In genomic region chr16:31354341-31355329, GRCm38 (mm10) we compare ENCODE assay signal across 8 mouse cellular contexts. TPM values are rescaled to one million over a fixed set of nuclear protein-coding genes. Genes with fewer than 3 reads are reported as not detected.
A peak's percentile ranks its signal among the peaks of the same experiment; 100 is the strongest.
DNase-seq lines count a peak whose midpoint lies in the region; ATAC-seq and TF ChIP-seq lines count a peak whose summit lies in the region.

No protein-coding gene starts in this region.

- 34% methylated on average over 17 of the region's 17 CpGs for WGBS in forebrain, embryonic 15.5 days

- no peaks in the 10 kb centered on the region for H3K36me3 ChIP-seq in G1E (replicated peaks)
- no peaks in the 10 kb centered on the region for H3K36me3 ChIP-seq in forebrain, embryonic 15.5 days

- H3K9ac ChIP-seq in forebrain, embryonic 15.5 days (replicated peaks): no peak overlapping the region

- peak; percentile 22; the same call in 1 of the 2 replicates for ATAC-seq in G1E (ENCODE audit: extremely low read depth, insufficient number of reproducible peaks, low FRiP score, poor library complexity, severe bottlenecking)
- ATAC-seq in cerebellum, adult (ENCODE audit: insufficient number of reproducible peaks, low FRiP score, low TSS enrichment): peak; percentile 74
- peak; percentile 66 for ATAC-seq in forebrain, embryonic 15.5 days (replicated peaks)

- TF ChIP-seq CTCF in G1E (IDR thresholded peaks at IDR 0.05; ENCODE audit: low read depth, low read length): peak; percentile 79

- no peaks in the 10 kb centered on the region for H3K9me3 ChIP-seq in G1E (replicated peaks)
- H3K9me3 ChIP-seq in forebrain, embryonic 15.5 days: no peaks in the 10 kb centered on the region

- DNase-seq in G1E (ENCODE audit: low spot score): peak; percentile 30
- DNase-seq in heart, postnatal 4 days: peak; percentile 78
- DNase-seq in layer of hippocampus, postnatal 10 days (ENCODE audit: low spot score in 2 of 2): peak; percentile 78 to 80
- DNase-seq in lung, postnatal 10 days: peak; percentile 73
- peak; percentile 89 for DNase-seq in retina, embryonic 14.5 days (ENCODE audit: low spot score)
- DNase-seq in thymus, postnatal 36 days: peak; percentile 56 to 65

- peaks cover 11% of the 10 kb centered on the region for H3K27me3 ChIP-seq in G1E (ENCODE audit: insufficient read depth, low read length)
- peaks cover 3% of the 10 kb centered on the region; the same call in 1 of the 2 replicates for H3K27me3 ChIP-seq in forebrain, embryonic 15.5 days

- H3K4me1 ChIP-seq in G1E (ENCODE audit: insufficient read depth, low read depth, low read length): no peaks in the 10 kb centered on the region
- H3K4me1 ChIP-seq in forebrain, embryonic 15.5 days: no peaks in the 10 kb centered on the region

- no peak overlapping the region for H3K4me2 ChIP-seq in forebrain, embryonic 15.5 days (replicated peaks)

- H3K27ac ChIP-seq in forebrain, embryonic 15.5 days (replicated peaks): no peak overlapping the region

- no peak overlapping the region for H3K4me3 ChIP-seq in G1E (ENCODE audit: low read depth, low read length)
- H3K4me3 ChIP-seq in forebrain, embryonic 15.5 days: no peak overlapping the region

RNA-seq across cellular contexts. Expression of gene Apod, which starts 40.0 kb away (rescaled TPM):
- not detected in 2 replicates for total RNA-seq in G1E (2014; fragmentation: Nextera tagmentation)
- total RNA-seq in G1E (2017): not detected in 2 replicates
- not detected in 2 replicates for polyA plus RNA-seq in G1E (2012)
- 56.2 and 60.7 TPM in 2 replicates for polyA plus RNA-seq in forebrain, embryonic 15.5 days (2015; fragmentation: Nextera tagmentation; extraction: Ambion mirVana)
- total RNA-seq in heart, postnatal 4 days (2021): under 1 TPM; 0.27 to 0.45 TPM
- 10 to 100 TPM; 29.0 to 35.8 TPM for total RNA-seq in layer of hippocampus, postnatal 10 days (2021)

Comparison
In these comparisons a context has a peak if more than half of its experiments do, and no peak if none do; other contexts are left out.
1. ATAC-seq: peak in every context shown above with its lines; median percentile 74 in cerebellum, adult; 66 in forebrain, embryonic 15.5 days; 22 in G1E.
2. DNase-seq: peak in every context shown above with its lines; median percentile 89 in retina, embryonic 14.5 days; 79 in layer of hippocampus, postnatal 10 days; 78 in heart, postnatal 4 days; 73 in lung, postnatal 10 days; 60 in thymus, postnatal 36 days; 30 in G1E.
3. RNA of gene Apod, which starts 40.0 kb away (total RNA-seq): 29.0 to 35.8 TPM in layer of hippocampus, postnatal 10 days; 0.27 to 0.45 TPM in heart, postnatal 4 days and not detected in G1E; every median in the first group is over 10 times any median in the second.